Mouse (Mus musculus): ENCODE results near the gene Rbm8a2. TPM values are rescaled to one million over a fixed set of nuclear protein-coding genes. Genes with fewer than 3 reads are reported as not detected.

The Rbm8a2 gene
- total RNA-seq, 1 experiment: 0.58 TPM

- H3K4me3 ChIP-seq (ENCODE audit: insufficient read depth in 1 of 2, low read depth in 1 of 2, low read length in 2 of 2, poor library complexity in 1 of 2, severe bottlenecking in 1 of 2): no peak overlapping the region
- no peaks in the 10 kb centered on the region for H3K9me3 ChIP-seq (ENCODE audit: control insufficient read depth, insufficient read depth, low read depth, low read length)
- H3K27ac ChIP-seq (ENCODE audit: insufficient read depth, low read depth, low read length, poor library complexity, severe bottlenecking): no peak overlapping the region
- no peak for TF ChIP-seq CHD2 (IDR thresholded peaks at IDR 0.05; ENCODE audit: low read depth, low read length)
- in situ Hi-C loops (cut with MboI; ENCODE audit: low sequenced_read_pairs in 2 of 2, unreplicated experiment in 2 of 2): no loop called here
- no peak overlapping the region for H3K9ac ChIP-seq (ENCODE audit: insufficient read depth, low read depth, low read length, poor library complexity, severe bottlenecking)
- no peak for DNase-seq (ENCODE audit: low read depth, low spot score)
- H3K36me3 ChIP-seq (ENCODE audit: control insufficient read depth, insufficient read depth, low read length, poor library complexity, severe bottlenecking): no peaks in the 10 kb centered on the region
- H3K4me1 ChIP-seq (ENCODE audit: control insufficient read depth in 2 of 2, insufficient read depth in 2 of 2, low read length in 2 of 2, poor library complexity in 1 of 2): no peaks in the 10 kb centered on the region
Observed at GRCm38 (mm10) chr1:176013497-176014268, 34.8 kb upstream of the Rbm8a2 start.

GRCm38 (mm10) chr1:176011535-176011934 lies 32.6 kb upstream of the Rbm8a2 start:
- in situ Hi-C loops (cut with MboI; ENCODE audit: low sequenced_read_pairs in 2 of 2, unreplicated experiment in 2 of 2): no loop called here
- Histone ChIP-seq H3K36me3 (ENCODE audit: control insufficient read depth, insufficient read depth, low read length, poor library complexity, severe bottlenecking) (no peaks in the 10 kb centered on the region), H3K27ac (ENCODE audit: insufficient read depth, low read depth, low read length, poor library complexity, severe bottlenecking) (no peak overlapping the region), H3K4me3 (ENCODE audit: insufficient read depth in 1 of 2, low read depth in 1 of 2, low read length in 2 of 2, poor library complexity in 1 of 2, severe bottlenecking in 1 of 2) (no peak overlapping the region), H3K4me1 (ENCODE audit: control insufficient read depth in 2 of 2, insufficient read depth in 2 of 2, low read length in 2 of 2, poor library complexity in 1 of 2) (no peaks in the 10 kb centered on the region), H3K9me3 (ENCODE audit: control insufficient read depth, insufficient read depth, low read depth, low read length) (no peaks in the 10 kb centered on the region), H3K9ac (ENCODE audit: insufficient read depth, low read depth, low read length, poor library complexity, severe bottlenecking) (no peak overlapping the region)
- TF ChIP-seq ZC3H11A (IDR thresholded peaks at IDR 0.05; ENCODE audit: borderline replicate concordance, low read depth, low read length) (no peak), CHD2 (IDR thresholded peaks at IDR 0.05; ENCODE audit: low read depth, low read length) (no peak), MAFK (IDR thresholded peaks at IDR 0.05; ENCODE audit: insufficient read depth, low read depth, low read length) (no peak), ZNF384 (IDR thresholded peaks at IDR 0.05; ENCODE audit: low read depth, low read length) (no peak), HCFC1 (IDR thresholded peaks at IDR 0.05; ENCODE audit: borderline replicate concordance, insufficient read depth, low read length) (no peak)
- DNase-seq (ENCODE audit: low read depth, low spot score): no peak

- Histone ChIP-seq H3K4me1 (ENCODE audit: control insufficient read depth in 2 of 2, insufficient read depth in 2 of 2, low read length in 2 of 2, poor library complexity in 1 of 2) (no peaks in the 10 kb centered on the region), H3K4me3 (ENCODE audit: insufficient read depth in 1 of 2, low read depth in 1 of 2, low read length in 2 of 2, poor library complexity in 1 of 2, severe bottlenecking in 1 of 2) (no peak overlapping the region), H3K36me3 (ENCODE audit: control insufficient read depth, insufficient read depth, low read length, poor library complexity, severe bottlenecking) (no peaks in the 10 kb centered on the region), H3K27ac (ENCODE audit: insufficient read depth, low read depth, low read length, poor library complexity, severe bottlenecking) (no peak overlapping the region), H3K9me3 (ENCODE audit: control insufficient read depth, insufficient read depth, low read depth, low read length) (no peaks in the 10 kb centered on the region), H3K9ac (ENCODE audit: insufficient read depth, low read depth, low read length, poor library complexity, severe bottlenecking) (no peak overlapping the region)
- in situ Hi-C loops (cut with MboI; ENCODE audit: low sequenced_read_pairs in 2 of 2, unreplicated experiment in 2 of 2): no loop called here
- no peak for DNase-seq (ENCODE audit: low read depth, low spot score)
- TF ChIP-seq CHD2 (IDR thresholded peaks at IDR 0.05; ENCODE audit: low read depth, low read length): no peak
- no peak for TF ChIP-seq ZC3H11A (IDR thresholded peaks at IDR 0.05; ENCODE audit: borderline replicate concordance, low read depth, low read length)
- no peak for TF ChIP-seq HCFC1 (IDR thresholded peaks at IDR 0.05; ENCODE audit: borderline replicate concordance, insufficient read depth, low read length)
- TF ChIP-seq ZNF384 (IDR thresholded peaks at IDR 0.05; ENCODE audit: low read depth, low read length): no peak
- TF ChIP-seq MAFK (IDR thresholded peaks at IDR 0.05; ENCODE audit: insufficient read depth, low read depth, low read length): no peak
Observed at GRCm38 (mm10) chr1:176011072-176011471, 32.2 kb upstream of the Rbm8a2 start.

- Histone ChIP-seq H3K4me3 (ENCODE audit: insufficient read depth in 1 of 2, low read depth in 1 of 2, low read length in 2 of 2, poor library complexity in 1 of 2, severe bottlenecking in 1 of 2) (no peak overlapping the region), H3K9me3 (ENCODE audit: control insufficient read depth, insufficient read depth, low read depth, low read length) (no peaks in the 10 kb centered on the region), H3K36me3 (ENCODE audit: control insufficient read depth, insufficient read depth, low read length, poor library complexity, severe bottlenecking) (no peaks in the 10 kb centered on the region), H3K4me1 (ENCODE audit: control insufficient read depth in 2 of 2, insufficient read depth in 2 of 2, low read length in 2 of 2, poor library complexity in 1 of 2) (no peaks in the 10 kb centered on the region), H3K27ac (ENCODE audit: insufficient read depth, low read depth, low read length, poor library complexity, severe bottlenecking) (no peak overlapping the region), H3K9ac (ENCODE audit: insufficient read depth, low read depth, low read length, poor library complexity, severe bottlenecking) (no peak overlapping the region)
- in situ Hi-C loops (cut with MboI; ENCODE audit: low sequenced_read_pairs in 2 of 2, unreplicated experiment in 2 of 2): no loop called here
- DNase-seq (ENCODE audit: low read depth, low spot score): no peak
- TF ChIP-seq ZC3H11A (IDR thresholded peaks at IDR 0.05; ENCODE audit: borderline replicate concordance, low read depth, low read length) (no peak; the same call in 1 of the 2 replicates), CHD2 (IDR thresholded peaks at IDR 0.05; ENCODE audit: low read depth, low read length) (no peak), ZNF384 (IDR thresholded peaks at IDR 0.05; ENCODE audit: low read depth, low read length) (no peak), MAFK (IDR thresholded peaks at IDR 0.05; ENCODE audit: insufficient read depth, low read depth, low read length) (no peak), HCFC1 (IDR thresholded peaks at IDR 0.05; ENCODE audit: borderline replicate concordance, insufficient read depth, low read length) (no peak)
Observed at GRCm38 (mm10) chr1:176008411-176008810, 29.5 kb upstream of the Rbm8a2 start.

GRCm38 (mm10) chr1:176000599-176000998 lies 21.7 kb upstream of the Rbm8a2 start:
- DNase-seq (ENCODE audit: low read depth, low spot score): no peak
- H3K4me1 ChIP-seq (ENCODE audit: control insufficient read depth in 2 of 2, insufficient read depth in 2 of 2, low read length in 2 of 2, poor library complexity in 1 of 2): no peaks in the 10 kb centered on the region
- no peak overlapping the region for H3K9ac ChIP-seq (ENCODE audit: insufficient read depth, low read depth, low read length, poor library complexity, severe bottlenecking)
- no peak for TF ChIP-seq HCFC1 (IDR thresholded peaks at IDR 0.05; ENCODE audit: borderline replicate concordance, insufficient read depth, low read length)
- H3K4me3 ChIP-seq (ENCODE audit: insufficient read depth in 1 of 2, low read depth in 1 of 2, low read length in 2 of 2, poor library complexity in 1 of 2, severe bottlenecking in 1 of 2): no peak overlapping the region
- H3K36me3 ChIP-seq (ENCODE audit: control insufficient read depth, insufficient read depth, low read length, poor library complexity, severe bottlenecking): no peaks in the 10 kb centered on the region
- no peak overlapping the region for H3K27ac ChIP-seq (ENCODE audit: insufficient read depth, low read depth, low read length, poor library complexity, severe bottlenecking)
- H3K9me3 ChIP-seq (ENCODE audit: control insufficient read depth, insufficient read depth, low read depth, low read length): no peaks in the 10 kb centered on the region
- in situ Hi-C loops (cut with MboI; ENCODE audit: low sequenced_read_pairs in 2 of 2, unreplicated experiment in 2 of 2): no loop called here

Data from ES-E14 (cell line).